Mouse (Mus musculus) hindbrain, embryonic 16.5 days (tissue): ENCODE measurements around the gene Gm45717. TPM values are rescaled to one million over a fixed set of nuclear protein-coding genes. Genes with fewer than 3 reads are reported as not detected.
"Not testable (repeated sequence)": the region's sequence is repeated elsewhere in the genome, so short reads cannot be mapped to it uniquely, and the experiment has no call there.

ENCODE experiments used
- ATAC-seq: fragments of 200-750 bp; cut with Nextera tagmentation; 2 replicates; pipeline ENCODE4 v1.8.0; 2017; ENCODE audit warnings: moderate TSS enrichment, moderate library complexity
- H3K27ac ChIP-seq: fragments of 300-500 bp; sonication (generic); 2 replicates; pipeline ENCODE4 v1.5.1; 2014; ENCODE audit warnings: low read depth, mild to moderate bottlenecking, control low read depth, low read length, moderate library complexity
- H3K27me3 ChIP-seq: fragments of 300-500 bp; sonication (generic); replicated peaks from 2 replicates; pipeline ENCODE4 v1.6.1; 2014; ENCODE audit warnings: low read length; ENCODE audit not compliant: control insufficient read depth, insufficient read depth
- H3K36me3 ChIP-seq: fragments of 300-500 bp; sonication (generic); 2 replicates; pipeline ENCODE4 v1.6.1; 2014; ENCODE audit warnings: mild to moderate bottlenecking, low read length, moderate library complexity, mixed read lengths; ENCODE audit not compliant: control insufficient read depth, insufficient read depth
- H3K4me1 ChIP-seq: fragments of 300-500 bp; sonication (generic); 2 replicates; pipeline ENCODE4 v1.6.1; 2014; ENCODE audit warnings: low read depth, low read length; ENCODE audit not compliant: control insufficient read depth, insufficient read depth
- H3K4me2 ChIP-seq: fragments of 300-500 bp; sonication (generic); 2 replicates; pipeline ENCODE4 v1.6.1; 2014; ENCODE audit warnings: mild to moderate bottlenecking, low read length, control low read depth, moderate library complexity
- H3K4me3 ChIP-seq: fragments of 300-500 bp; sonication (generic); 2 replicates; pipeline ENCODE4 v1.5.1; 2014; ENCODE audit warnings: mild to moderate bottlenecking, low read length, control low read depth, moderate library complexity
- H3K9ac ChIP-seq: fragments of 300-500 bp; sonication (generic); 2 replicates; pipeline ENCODE4 v1.6.1; 2014; ENCODE audit warnings: low read depth, mild to moderate bottlenecking, control low read depth, low read length, moderate library complexity
- H3K9me3 ChIP-seq: fragments of 300-500 bp; sonication (generic); 2 replicates; pipeline ENCODE4 v1.6.1; 2014; ENCODE audit warnings: mild to moderate bottlenecking, low read length, moderate library complexity; ENCODE audit not compliant: control insufficient read depth
- WGBS: fragments of 180-500 bp; shearing (Covaris S2); extraction: QIAGEN DNeasy Blood & Tissue Kit; methylation state at CpG from one replicate; pipeline ENCODE4 v1.1.7; 2014; 5-methylcytosine and 5-hydroxymethylcytosine counted together
- polyA plus RNA-seq: library from polyadenylated mRNA; unstranded; fragments of >200 nt; fragmentation: Nextera tagmentation; extraction: Ambion mirVana; gene quantifications from 2 replicates; pipeline ENCODE4 v1.2.1, GENCODE M21; 2015

The Gm45717 gene
- polyA plus RNA-seq, 1 experiment from 2014 or later, result not detected

DNA sequence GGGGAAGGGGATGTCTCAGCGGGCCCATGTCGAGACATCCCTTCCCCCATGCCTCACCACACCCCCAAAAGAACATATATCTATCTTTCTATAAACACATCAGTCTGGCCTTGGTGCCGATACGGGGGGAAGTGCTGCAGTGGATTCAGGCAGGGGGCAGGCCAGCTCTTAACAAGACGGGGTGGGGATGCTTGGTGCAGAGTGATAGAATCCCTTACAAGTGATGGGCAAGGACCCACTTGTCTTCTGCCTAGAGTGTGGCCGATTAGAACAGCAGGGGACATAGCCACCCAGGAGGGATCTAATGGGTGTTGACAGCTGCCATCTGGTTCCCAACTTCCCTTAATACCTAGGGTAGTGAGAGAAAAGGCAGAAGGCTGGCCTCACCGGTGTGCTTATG is 15.2 kb upstream of the Gm45717 start:
- H3K36me3 ChIP-seq, result no peaks in the 10 kb centered on the region
- WGBS, result 56% methylated on average over 7 of the region's 7 CpGs
- H3K4me2 ChIP-seq, result no peak overlapping the region
- H3K4me3 ChIP-seq, result no peak overlapping the region
- no peaks in the 10 kb centered on the region for H3K9me3 ChIP-seq
- no peak for ATAC-seq
- H3K27ac ChIP-seq, result no peak overlapping the region
- H3K27me3 ChIP-seq, result no peaks in the 10 kb centered on the region
- H3K4me1 ChIP-seq, result no peaks in the 10 kb centered on the region
- no peak overlapping the region for H3K9ac ChIP-seq

DNA sequence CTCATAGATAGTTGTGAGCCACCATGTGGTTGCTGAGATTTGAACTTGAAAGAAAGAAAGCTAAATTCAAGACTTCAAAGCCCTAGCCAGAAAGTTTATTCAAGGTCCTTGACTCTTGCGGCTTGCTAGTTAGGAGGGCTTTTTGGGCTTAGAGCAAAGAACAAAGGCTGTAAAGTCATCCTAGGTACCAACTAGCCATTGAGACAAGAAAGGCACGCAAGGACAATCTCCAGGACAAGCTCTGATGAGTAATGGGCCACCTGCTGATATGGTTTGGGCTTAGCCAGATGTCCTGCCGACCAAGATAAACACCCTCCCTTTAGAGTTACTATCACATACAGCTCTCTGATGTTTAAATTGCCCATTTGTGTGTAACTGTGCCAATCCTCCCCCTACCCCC is 13.0 kb upstream of the Gm45717 start:
- not testable (repeated sequence) for ATAC-seq, H3K4me3 ChIP-seq
- 27% methylated on average over 3 of the region's 3 CpGs for WGBS

DNA sequence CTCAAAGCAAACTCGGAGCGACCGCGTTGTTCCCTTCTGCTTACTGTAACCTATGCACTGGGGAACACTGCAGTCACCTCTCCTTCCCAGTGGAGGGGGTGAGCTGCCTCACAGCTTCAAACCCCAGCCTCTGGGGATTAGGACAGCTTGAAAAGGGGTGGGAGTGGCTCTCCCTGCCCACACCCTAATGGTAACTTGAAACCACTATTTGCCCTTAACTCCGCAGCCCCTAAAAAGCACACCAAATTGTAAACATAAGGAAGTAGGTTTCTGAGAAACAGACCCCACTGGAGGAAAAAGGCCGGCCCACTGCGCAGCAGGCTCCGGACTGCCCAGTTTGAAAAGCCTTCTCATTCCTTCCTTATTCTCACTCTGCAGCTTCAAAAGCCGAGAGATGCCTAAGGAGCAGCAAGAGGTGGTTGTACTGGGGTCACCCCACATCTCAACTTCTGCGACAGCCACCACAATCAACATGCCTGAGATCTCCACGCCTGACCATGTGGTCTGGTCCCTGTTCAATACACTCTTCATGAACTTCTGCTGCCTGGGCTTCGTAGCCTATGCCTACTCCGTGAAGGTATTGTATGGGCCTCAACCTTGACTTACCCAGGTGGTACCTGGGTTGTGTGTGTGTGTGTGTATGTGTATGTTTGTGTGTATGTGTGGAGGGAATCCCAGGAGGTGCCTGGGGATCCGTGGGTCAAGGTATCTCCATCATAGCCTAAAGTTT is 12.3 kb upstream of the Gm45717 start:
- no peak for ATAC-seq
- Histone ChIP-seq H3K4me1 (no peaks in the 10 kb centered on the region), H3K9ac (no peak overlapping the region), H3K4me3 (no peak overlapping the region), H3K4me2 (no peak overlapping the region), H3K36me3 (no peaks in the 10 kb centered on the region), H3K27me3 (no peaks in the 10 kb centered on the region), H3K9me3 (no peaks in the 10 kb centered on the region), H3K27ac (no peak overlapping the region)
- WGBS, result 9% methylated on average over 14 of the region's 14 CpGs

More for the DNA sequence above, 13.0 kb upstream of the Gm45717 start:
- not testable (repeated sequence) for H3K4me1 ChIP-seq, H3K4me2 ChIP-seq, H3K36me3 ChIP-seq, H3K27me3 ChIP-seq, H3K9ac ChIP-seq, H3K9me3 ChIP-seq, H3K27ac ChIP-seq

- Histone ChIP-seq H3K4me3 (no peak within 1 kb of the TSS), H3K27ac (no peak within 1 kb of the TSS), H3K4me1 (no peaks in the 10 kb centered on the region), H3K36me3 (no peaks in the 10 kb centered on the region), H3K4me2 (no peak within 1 kb of the TSS), H3K9ac (no peak within 1 kb of the TSS), H3K9me3 (no peaks in the 10 kb centered on the region), H3K27me3 (no peaks in the 10 kb centered on the region)
- no peak for ATAC-seq
- WGBS, result 82% methylated on average over 4 of the region's 4 CpGs
These were observed 11.2 kb upstream of the Gm45717 start, which contains the start of gene Ifitm1 for GRCm38 (mm10) chr7:140966921-140967320. Ifitm1 (plus strand) TSS chr7:140967221.

DNA sequence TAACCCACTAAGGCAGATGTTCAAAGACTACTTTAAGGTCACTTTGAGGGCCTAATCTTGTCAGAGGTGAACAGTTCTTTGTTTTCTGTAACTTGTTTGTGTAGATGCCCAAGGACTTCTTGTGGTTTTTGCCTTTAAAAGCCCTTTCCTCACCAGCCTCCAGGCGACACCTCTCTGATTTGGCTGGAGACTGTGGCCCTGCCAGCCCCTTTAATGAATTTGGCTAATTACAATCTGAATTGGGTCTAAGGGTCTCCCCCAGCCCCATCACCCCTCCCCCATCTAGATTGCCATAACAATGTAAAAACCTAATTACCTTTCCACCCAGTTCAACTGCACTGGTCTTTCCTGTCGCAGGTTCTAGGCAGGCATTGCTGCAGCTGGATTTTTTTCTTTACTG is 7.0 kb upstream of the Gm45717 start:
- 61% methylated on average over 2 of the region's 2 CpGs for WGBS
- ATAC-seq, result no peak
- Histone ChIP-seq H3K9ac (no peak overlapping the region), H3K27me3 (no peaks in the 10 kb centered on the region), H3K36me3 (no peaks in the 10 kb centered on the region), H3K4me2 (no peak overlapping the region), H3K4me1 (no peaks in the 10 kb centered on the region), H3K4me3 (no peak overlapping the region), H3K27ac (no peak overlapping the region), H3K9me3 (no peaks in the 10 kb centered on the region)

- WGBS, result 65% methylated on average over 2 of the region's 2 CpGs
- H3K4me1 ChIP-seq, result no peaks in the 10 kb centered on the region
- H3K36me3 ChIP-seq, result no peaks in the 10 kb centered on the region
- H3K27ac ChIP-seq, result no peak overlapping the region
- H3K4me2 ChIP-seq, result no peak overlapping the region
- H3K27me3 ChIP-seq, result no peaks in the 10 kb centered on the region
- no peak for ATAC-seq
- H3K9ac ChIP-seq, result no peak overlapping the region
- H3K9me3 ChIP-seq, result no peaks in the 10 kb centered on the region
- H3K4me3 ChIP-seq, result no peak overlapping the region
These were observed 5.7 kb upstream of the Gm45717 start for GRCm38 (mm10) chr7:140961416-140961815.

- Histone ChIP-seq H3K4me3 (no peak overlapping the region), H3K4me2 (no peak overlapping the region), H3K9me3 (no peaks in the 10 kb centered on the region), H3K36me3 (no peaks in the 10 kb centered on the region), H3K27ac (no peak overlapping the region), H3K27me3 (no peaks in the 10 kb centered on the region), H3K9ac (no peak overlapping the region), H3K4me1 (no peaks in the 10 kb centered on the region; the same call in 1 of the 2 replicates)
- no peak for ATAC-seq
- 60% methylated on average over 5 of the region's 5 CpGs for WGBS
These were observed 4.3 kb upstream of the Gm45717 start for GRCm38 (mm10) chr7:140960026-140960425.

DNA sequence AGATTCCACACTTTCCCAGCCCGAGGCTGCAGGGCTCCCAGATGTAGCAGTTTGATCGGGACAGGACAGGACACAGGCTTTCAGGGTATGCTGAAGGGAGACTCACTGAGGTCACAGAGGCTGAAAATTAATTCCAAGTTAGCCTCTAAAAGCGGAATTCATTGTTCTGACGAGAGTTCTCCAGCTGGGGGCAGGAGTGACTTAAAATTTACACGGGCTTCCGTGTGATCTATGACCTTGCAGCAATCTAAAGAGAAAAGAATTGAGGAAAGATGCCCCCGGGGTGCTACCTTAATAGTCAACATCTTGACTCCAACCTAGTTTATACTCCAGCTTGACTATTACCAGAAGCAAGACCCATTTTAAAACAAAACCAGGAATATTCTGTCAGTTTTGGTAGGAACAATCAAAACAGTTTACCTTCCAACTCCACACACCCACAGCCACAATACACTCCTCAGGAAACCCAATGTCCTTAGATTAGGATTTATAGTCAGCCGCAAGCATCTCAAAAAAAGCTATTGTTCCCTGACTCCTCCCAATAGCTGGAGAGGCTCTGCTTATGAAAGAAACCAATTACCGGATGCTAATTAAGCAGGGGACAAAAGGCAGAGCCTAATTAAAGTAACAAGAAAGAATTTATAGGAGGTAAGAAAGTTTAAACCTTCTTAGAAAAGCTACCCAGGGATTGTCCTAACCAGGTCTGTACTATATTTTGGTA is 3.6 kb upstream of the Gm45717 start:
- ATAC-seq, result no peak
- Histone ChIP-seq H3K36me3 (no peaks in the 10 kb centered on the region), H3K9ac (no peak overlapping the region), H3K27ac (no peak overlapping the region), H3K4me2 (no peak overlapping the region), H3K4me1 (no peaks in the 10 kb centered on the region; the same call in 1 of the 2 replicates), H3K4me3 (no peak overlapping the region), H3K27me3 (no peaks in the 10 kb centered on the region), H3K9me3 (no peaks in the 10 kb centered on the region)
- WGBS, result 5% methylated on average over 9 of the region's 9 CpGs

- no peak overlapping the region for H3K27ac ChIP-seq
These were observed 776 bp upstream of the Gm45717 start for GRCm38 (mm10) chr7:140956556-140956869.

More at GRCm38 (mm10) chr7:140956556-140956869, 776 bp upstream of the Gm45717 start:
- no peaks in the 10 kb centered on the region for H3K27me3 ChIP-seq
- no peak for ATAC-seq
- no peaks in the 10 kb centered on the region for H3K36me3 ChIP-seq
- WGBS, result 64% methylated on average over 6 of the region's 6 CpGs
- H3K9me3 ChIP-seq, result no peaks in the 10 kb centered on the region
- H3K4me1 ChIP-seq, result no peaks in the 10 kb centered on the region; the same call in 1 of the 2 replicates
- H3K4me2 ChIP-seq, result no peak overlapping the region
- H3K4me3 ChIP-seq, result no peak overlapping the region
- H3K9ac ChIP-seq, result no peak overlapping the region
